Mouse (Mus musculus) kidney, adult 2 months (tissue): ENCODE data around the gene Nkain2. TPM values are rescaled to one million over a fixed set of nuclear protein-coding genes. Genes with fewer than 3 reads are reported as not detected.

Source experiments
- DNase-seq: peaks from one replicate; pipeline ENCODE4 v3.0.0; 2021
- H3K27ac ChIP-seq: fragments of 200-500 bp; 2 replicates; pipeline ENCODE4 v1.5.1; 2012; ENCODE audit warnings: low read depth, low read length, control low read depth, inconsistent platforms; ENCODE audit not compliant: insufficient read depth
- H3K27me3 ChIP-seq: fragments of 200-500 bp; replicated peaks from 2 replicates; pipeline ENCODE4 v1.6.1; 2012; ENCODE audit warnings: mild to moderate bottlenecking, moderate library complexity, low read length, inconsistent platforms; ENCODE audit not compliant: control insufficient read depth, insufficient read depth
- H3K36me3 ChIP-seq: fragments of 200-500 bp; 2 replicates; pipeline ENCODE4 v1.6.1; 2012; ENCODE audit warnings: mild to moderate bottlenecking, moderate library complexity, low read length, inconsistent platforms; ENCODE audit not compliant: control insufficient read depth, insufficient read depth
- H3K4me1 ChIP-seq: fragments of 200-500 bp; 2 replicates; pipeline ENCODE4 v1.6.1; 2011; ENCODE audit warnings: low read length; ENCODE audit not compliant: control insufficient read depth, insufficient read depth
- H3K4me3 ChIP-seq: fragments of 200-500 bp; 2 replicates; pipeline ENCODE4 v1.5.1; 2011; ENCODE audit warnings: mild to moderate bottlenecking, low read depth, low read length, control low read depth; ENCODE audit not compliant: insufficient read depth
- CTCF ChIP-seq: fragments of 200-500 bp; conservative IDR thresholded peaks from 2 replicates; pipeline ENCODE4 v1.5.1; 2011; ENCODE audit warnings: low read depth, mild to moderate bottlenecking, control low read depth, low read length, moderate library complexity, mixed read lengths; ENCODE audit not compliant: insufficient read depth, insufficient read length
- POLR2A ChIP-seq: fragments of 200-500 bp; IDR thresholded peaks from one replicate; pipeline ENCODE4 v1.6.1; 2011; ENCODE audit warnings: low read depth, low read length, control low read depth
- WGBS: fragments of 180-500 bp; shearing (Covaris S2); methylation state at CpG from one replicate; pipeline ENCODE4 v1.1.7; 2018; 5-methylcytosine and 5-hydroxymethylcytosine counted together
- polyA plus RNA-seq: library from polyadenylated mRNA; depleted of rRNA; stranded (reverse); fragments of >200 nt; gene quantifications from 2 replicates; pipeline ENCODE4 v1.2.3, GENCODE M21; 2012

The Nkain2 gene
- polyA plus RNA-seq, 1 experiment: 0.08 TPM

GRCm38 (mm10) chr10:32439932-32440519 lies 450.2 kb downstream of the Nkain2 start:
- 71% methylated on average over 3 of the region's 3 CpGs for WGBS
- no peak overlapping the region for H3K27ac ChIP-seq
- no peak for TF ChIP-seq CTCF
- TF ChIP-seq POLR2A: no peak
- H3K36me3 ChIP-seq: no peaks in the 10 kb centered on the region
- H3K4me1 ChIP-seq: no peaks in the 10 kb centered on the region
- H3K4me3 ChIP-seq: no peak overlapping the region
- DNase-seq: no peak
- H3K27me3 ChIP-seq: no peaks in the 10 kb centered on the region

- no peak for DNase-seq
- Histone ChIP-seq H3K36me3 (no peaks in the 10 kb centered on the region), H3K27me3 (no peaks in the 10 kb centered on the region), H3K4me3 (no peak overlapping the region), H3K27ac (no peak overlapping the region), H3K4me1 (no peaks in the 10 kb centered on the region)
- TF ChIP-seq POLR2A (no peak), CTCF (no peak)
Measured at GRCm38 (mm10) chr10:32414228-32414627, 476.0 kb downstream of the Nkain2 start.

- no peak for TF ChIP-seq POLR2A
- WGBS: 90% methylated on average over 2 of the region's 2 CpGs
- Histone ChIP-seq H3K27me3 (no peaks in the 10 kb centered on the region), H3K27ac (no peak overlapping the region), H3K4me1 (no peaks in the 10 kb centered on the region), H3K36me3 (no peaks in the 10 kb centered on the region), H3K4me3 (no peak overlapping the region)
- no peak for DNase-seq
Measured at GRCm38 (mm10) chr10:32411331-32411730, 478.9 kb downstream of the Nkain2 start.

- no peak for DNase-seq
- Histone ChIP-seq H3K27ac (no peak overlapping the region), H3K27me3 (no peaks in the 10 kb centered on the region), H3K4me3 (no peak overlapping the region), H3K4me1 (no peaks in the 10 kb centered on the region), H3K36me3 (no peaks in the 10 kb centered on the region)
- TF ChIP-seq POLR2A (no peak), CTCF (no peak)
- WGBS: 69% methylated on average over 1 of the region's 1 CpGs
Measured at GRCm38 (mm10) chr10:32400961-32401360, 489.3 kb downstream of the Nkain2 start.

GRCm38 (mm10) chr10:32393859-32394521 lies 496.3 kb downstream of the Nkain2 start:
- no peaks in the 10 kb centered on the region for H3K27me3 ChIP-seq
- TF ChIP-seq POLR2A: no peak
- TF ChIP-seq CTCF: no peak
- no peak for DNase-seq
- H3K36me3 ChIP-seq: no peaks in the 10 kb centered on the region
- H3K4me3 ChIP-seq: no peak overlapping the region
- no peaks in the 10 kb centered on the region for H3K4me1 ChIP-seq
- 57% methylated on average over 1 of the region's 1 CpGs for WGBS
- H3K27ac ChIP-seq: no peak overlapping the region

- Histone ChIP-seq H3K27ac (no peak overlapping the region), H3K36me3 (no peaks in the 10 kb centered on the region), H3K4me1 (no peaks in the 10 kb centered on the region), H3K4me3 (no peak overlapping the region), H3K27me3 (no peaks in the 10 kb centered on the region)
- no peak for DNase-seq
- no peak for TF ChIP-seq POLR2A
- no peak for TF ChIP-seq CTCF
- 94% methylated on average over 1 of the region's 1 CpGs for WGBS
Measured at GRCm38 (mm10) chr10:32393326-32393725, 496.9 kb downstream of the Nkain2 start.

- no peak overlapping the region for H3K4me3 ChIP-seq
- 95% methylated on average over 9 of the region's 9 CpGs for WGBS
- no peak for TF ChIP-seq POLR2A
- TF ChIP-seq CTCF: no peak
- H3K4me1 ChIP-seq: no peaks in the 10 kb centered on the region
- no peak for DNase-seq
- H3K27me3 ChIP-seq: no peaks in the 10 kb centered on the region
- no peaks in the 10 kb centered on the region for H3K36me3 ChIP-seq
- no peak overlapping the region for H3K27ac ChIP-seq
Measured at GRCm38 (mm10) chr10:32312754-32313153, 577.5 kb downstream of the Nkain2 start.

GRCm38 (mm10) chr10:32301024-32301597 lies 589.2 kb downstream of the Nkain2 start:
- Histone ChIP-seq H3K4me1 (no peaks in the 10 kb centered on the region), H3K4me3 (no peak overlapping the region), H3K36me3 (no peaks in the 10 kb centered on the region), H3K27ac (no peak overlapping the region), H3K27me3 (no peaks in the 10 kb centered on the region)
- TF ChIP-seq CTCF (no peak), POLR2A (no peak)
- 84% methylated on average over 3 of the region's 3 CpGs for WGBS
- no peak for DNase-seq
